Mouse (Mus musculus) megakaryocyte-erythroid progenitor cell, adult 5-6 weeks (primary cell): ENCODE measurements at regions not wholly inside any gene's neighbourhood (a gene's known extent, or its start where the extent isn't known, plus 50 kb on each side); places are given as distances from the start of the nearest gene placed in this dataset.

ENCODE experiments used
- ATAC-seq: replicated peaks from 2 replicates; pipeline ENCODE4 v1.8.0; 2016; ENCODE audit warnings: mild to moderate bottlenecking, inconsistent platforms; ENCODE audit not compliant: severe bottlenecking, poor library complexity, low FRiP score, low TSS enrichment

DNA sequence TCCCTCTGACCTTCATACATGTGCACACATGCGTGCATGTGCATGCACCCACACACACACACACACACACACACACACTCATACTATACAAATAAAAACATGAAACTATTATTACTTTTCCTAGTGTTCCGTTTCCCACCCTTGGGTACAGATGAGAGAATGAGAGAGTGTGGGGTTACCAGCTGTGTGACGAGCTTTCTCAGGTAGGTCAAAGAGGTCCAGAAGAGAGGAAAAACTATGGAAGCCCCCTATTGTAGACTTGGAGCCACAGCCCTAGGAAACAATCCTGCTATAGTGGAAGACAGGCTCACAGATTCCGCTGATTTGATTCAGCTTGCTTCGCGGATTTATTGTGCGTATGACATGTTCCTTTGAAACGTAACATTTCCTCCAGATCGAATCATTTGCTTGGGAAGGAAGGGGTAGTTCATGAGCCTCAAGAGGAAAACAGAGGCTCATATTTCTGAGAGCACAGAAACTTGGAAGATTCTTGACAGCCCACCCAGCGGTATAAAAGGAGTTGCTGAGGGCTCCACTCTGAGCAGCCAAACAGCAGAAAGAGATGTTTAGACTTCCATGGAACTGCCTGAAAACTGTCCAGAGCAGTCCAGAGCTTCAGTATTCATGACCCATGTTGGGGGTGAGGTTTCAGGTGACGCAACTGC lies 2486.9 kb upstream of the 5930422O12Rik start:
- ATAC-seq, result no peak

GRCm38 (mm10) chr8:30946154-30947065 lies 2482.1 kb upstream of the 5930422O12Rik start:
- no peak for ATAC-seq

DNA sequence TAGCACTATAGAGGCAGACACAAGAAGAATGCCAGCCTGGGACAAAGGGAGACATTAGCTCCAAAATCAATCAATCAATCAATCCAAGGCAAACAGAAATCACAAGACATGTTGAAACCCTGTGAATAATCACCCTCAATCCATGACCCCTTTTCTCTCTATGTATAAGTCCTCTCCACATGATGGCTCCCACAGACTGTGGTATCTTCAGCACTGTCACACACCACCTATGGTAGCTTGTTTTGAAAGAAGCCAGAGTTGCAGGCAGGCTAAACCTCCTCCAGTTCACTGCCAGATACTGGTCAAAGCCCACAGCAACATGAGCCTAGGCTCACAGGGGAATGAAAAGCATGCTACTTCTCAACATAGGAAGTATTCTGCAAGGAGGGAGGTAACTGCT lies 2475.7 kb upstream of the 5930422O12Rik start:
- ATAC-seq, result no peak

DNA sequence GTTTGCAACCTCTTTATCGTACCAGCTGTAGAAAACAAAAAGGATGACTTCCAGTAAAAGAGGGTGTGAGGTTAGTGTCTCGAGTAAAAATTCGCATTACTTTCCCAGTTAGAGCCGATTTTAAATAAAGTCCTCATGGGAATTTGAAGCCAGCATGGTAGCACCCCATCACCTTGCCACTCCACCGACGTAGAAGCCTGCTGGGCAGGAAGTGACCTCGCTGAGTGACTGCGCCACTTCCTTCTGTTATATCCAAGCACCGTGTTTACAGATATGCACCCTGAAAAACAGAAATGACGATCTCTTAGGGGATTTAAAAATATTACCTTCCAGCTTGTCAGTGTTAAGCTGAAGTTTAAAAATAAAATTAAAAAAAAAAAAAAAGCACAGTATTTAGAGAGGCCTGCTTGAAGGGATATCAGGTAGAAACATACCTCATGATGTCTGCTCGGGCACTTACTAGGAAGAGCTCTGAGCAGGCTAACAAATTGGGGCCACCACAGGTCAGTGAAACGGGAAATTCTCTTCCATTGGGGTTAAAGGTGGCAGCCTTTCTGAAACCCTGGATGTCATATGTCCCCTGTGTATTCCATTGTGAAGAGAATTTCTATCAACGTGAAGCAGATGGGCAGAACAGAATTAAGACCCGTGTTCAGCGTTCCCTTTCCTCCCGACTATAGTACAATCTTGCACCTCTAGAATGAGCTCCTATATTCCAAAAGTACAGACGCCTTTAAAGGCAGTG lies 2468.9 kb upstream of the 5930422O12Rik start:
- ATAC-seq, result no peak

GRCm38 (mm10) chr8:30960486-30960885 lies 2468.0 kb upstream of the 5930422O12Rik start:
- ATAC-seq, result no peak

- ATAC-seq, result no peak
Observed at GRCm38 (mm10) chr8:30962207-30962606, 2466.3 kb upstream of the 5930422O12Rik start.

DNA sequence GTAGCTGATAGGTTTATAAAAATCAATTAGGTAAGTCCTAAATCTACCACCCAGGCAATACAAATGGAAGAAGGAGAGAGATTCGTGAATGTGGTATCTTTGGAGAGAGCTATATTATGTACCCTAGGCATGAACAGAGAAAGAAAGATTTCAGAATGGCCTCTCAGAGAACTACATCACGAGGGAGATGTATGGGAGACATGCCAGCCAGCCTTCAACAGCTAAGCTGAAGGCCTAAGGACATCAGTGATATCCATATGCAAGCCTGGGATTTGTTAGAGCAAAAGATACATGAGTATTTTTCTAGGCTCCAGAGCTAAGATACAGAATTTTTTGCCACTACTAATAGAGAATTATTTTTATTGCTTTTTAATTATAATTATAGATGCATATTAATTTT lies 2445.7 kb upstream of the 5930422O12Rik start:
- ATAC-seq, result no peak

DNA sequence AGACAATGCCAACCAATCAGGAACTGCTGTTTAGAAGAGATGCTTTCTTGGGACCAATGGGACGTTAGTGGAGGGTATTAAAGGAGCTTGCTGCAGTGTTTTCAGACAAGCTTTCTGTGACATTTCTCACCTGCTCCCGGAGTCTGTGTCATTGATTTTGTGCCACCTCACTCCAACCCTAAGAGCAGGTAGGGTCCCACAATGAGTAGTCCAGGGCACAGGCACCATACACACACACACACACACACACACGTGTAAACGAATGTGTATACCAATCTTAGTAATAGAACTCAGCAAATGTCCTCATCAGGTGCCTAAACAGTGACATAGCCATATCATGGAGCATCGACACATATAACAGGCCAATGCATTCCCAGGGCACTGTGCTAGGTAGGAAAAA lies 2440.5 kb upstream of the 5930422O12Rik start:
- no peak for ATAC-seq

DNA sequence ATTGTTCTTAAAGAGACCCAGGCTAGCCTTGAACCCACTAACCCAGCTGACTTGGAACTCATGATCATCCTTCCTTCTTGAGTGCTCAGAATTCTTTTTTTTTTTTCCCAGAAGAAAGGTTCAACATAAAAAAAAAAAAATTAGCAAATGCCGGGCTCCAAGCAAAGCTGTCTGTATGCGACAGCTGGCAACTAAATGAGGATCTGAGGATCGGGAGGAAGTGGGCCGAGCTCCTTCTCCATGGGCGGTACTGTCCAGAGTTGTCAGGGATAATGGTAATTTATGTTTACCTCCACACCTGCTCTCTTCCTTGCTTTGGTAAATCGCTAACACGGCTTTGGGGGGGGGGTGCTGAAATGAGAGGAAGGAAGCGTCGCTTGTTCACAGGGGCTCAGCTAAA lies 2429.9 kb upstream of the 5930422O12Rik start:
- no peak for ATAC-seq

GRCm38 (mm10) chr8:31000120-31000519 lies 2428.4 kb upstream of the 5930422O12Rik start:
- ATAC-seq, result no peak

DNA sequence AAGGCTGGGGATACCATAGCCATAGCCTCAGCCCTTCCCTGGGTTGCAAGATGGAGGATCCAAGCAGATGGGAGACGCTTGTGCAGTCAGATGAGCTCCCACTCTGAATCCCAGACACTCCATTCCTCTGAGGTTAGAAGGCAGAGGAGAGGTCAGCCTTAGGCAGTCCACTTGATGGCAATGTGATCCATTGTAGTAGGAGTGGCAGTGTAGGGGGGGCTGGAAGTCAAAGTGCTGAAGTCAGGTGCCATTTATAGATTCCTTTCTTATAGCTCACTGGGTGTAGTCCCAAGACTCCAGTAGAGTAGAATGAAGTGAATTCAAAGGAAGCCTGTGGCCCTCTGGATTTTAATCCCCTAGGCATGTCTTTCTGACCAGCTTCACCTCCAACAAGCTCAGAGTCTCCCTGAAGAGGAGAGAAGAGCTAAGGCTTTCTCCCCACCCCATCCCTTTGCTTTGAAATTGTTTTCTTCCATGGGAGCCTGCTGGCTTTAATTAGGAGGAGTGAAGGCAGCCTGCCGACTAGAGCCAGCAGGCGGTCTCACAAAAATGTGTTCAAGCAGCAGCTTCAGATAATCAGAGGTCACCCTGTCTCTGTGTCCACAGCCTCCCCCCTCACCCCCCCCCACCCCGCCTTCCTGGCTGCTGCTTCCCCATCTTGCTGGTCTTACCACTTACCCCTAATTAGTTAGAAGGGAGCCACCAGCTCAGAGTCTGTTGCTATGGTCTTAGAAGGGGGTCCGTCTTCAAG lies 2426.4 kb upstream of the 5930422O12Rik start:
- no peak for ATAC-seq

GRCm38 (mm10) chr8:31008309-31008708 lies 2420.2 kb upstream of the 5930422O12Rik start:
- ATAC-seq, result no peak

GRCm38 (mm10) chr8:31012068-31012467 lies 2416.4 kb upstream of the 5930422O12Rik start:
- ATAC-seq, result no peak

- ATAC-seq, result peak; percentile 59
Observed at GRCm38 (mm10) chr8:31031721-31032591, 2396.6 kb upstream of the 5930422O12Rik start.

DNA sequence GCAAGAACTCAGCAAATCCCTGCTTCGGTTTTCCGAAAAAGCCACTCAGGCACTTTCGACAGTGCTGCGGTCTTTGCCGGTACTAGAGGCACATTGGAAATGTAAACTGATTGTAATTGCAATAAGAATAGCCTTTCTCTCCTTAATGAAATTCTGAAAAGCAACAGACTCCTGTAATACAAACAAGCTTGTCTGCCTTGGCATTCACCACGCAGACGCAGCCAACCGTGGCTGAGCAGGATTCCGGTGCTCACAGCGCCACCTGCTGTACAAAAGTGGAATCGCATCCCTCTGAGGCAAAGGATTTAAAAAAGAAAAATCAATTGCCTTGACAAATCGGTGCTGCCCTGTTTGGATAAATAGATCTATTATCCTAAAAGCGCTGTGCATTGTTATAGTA lies 2395.2 kb upstream of the 5930422O12Rik start:
- ATAC-seq, result peak; percentile 65

DNA sequence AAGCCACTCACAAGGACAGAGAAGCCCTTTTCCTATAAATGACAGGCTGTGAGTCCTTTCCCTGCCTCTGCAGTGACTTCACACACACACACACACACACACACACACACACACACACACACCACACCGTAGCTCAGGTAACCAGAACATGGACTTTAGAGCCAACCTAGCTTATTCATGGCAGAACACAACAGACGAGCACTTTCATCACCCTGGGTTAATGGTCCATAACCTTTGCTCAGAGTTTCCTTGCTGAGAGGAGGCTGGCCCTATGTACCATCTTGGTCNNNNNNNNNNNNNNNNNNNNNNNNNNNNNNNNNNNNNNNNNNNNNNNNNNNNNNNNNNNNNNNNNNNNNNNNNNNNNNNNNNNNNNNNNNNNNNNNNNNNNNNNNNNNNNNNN lies 2391.6 kb upstream of the 5930422O12Rik start:
- ATAC-seq, result no peak
